Mouse (Mus musculus) lung, postnatal 0 days (tissue): ENCODE measurements around the gene Agtpbp1. TPM values are rescaled to one million over a fixed set of nuclear protein-coding genes. Genes with fewer than 3 reads are reported as not detected.

Experiments
- ATAC-seq: fragments of 200-750 bp; cut with Nextera tagmentation; 2 replicates; pipeline ENCODE4 v1.8.0; 2017; ENCODE audit warnings: moderate library complexity
- DNase-seq: peaks from one replicate; pipeline ENCODE4 v3.0.0-alpha.2; 2016; ENCODE audit warnings: low spot score
- H3K27ac ChIP-seq: fragments of 300-500 bp; sonication (generic); 2 replicates; pipeline ENCODE4 v1.5.1; 2014; ENCODE audit warnings: antibody characterized with exemption, mild to moderate bottlenecking, low read length, mixed read lengths
- H3K27me3 ChIP-seq: fragments of 300-500 bp; sonication (generic); replicated peaks from 2 replicates; pipeline ENCODE4 v1.6.1; 2014; ENCODE audit warnings: low read length, mixed read lengths; ENCODE audit not compliant: insufficient read depth
- H3K36me3 ChIP-seq: fragments of 300-500 bp; sonication (generic); 2 replicates; pipeline ENCODE4 v1.6.1; 2014; ENCODE audit warnings: low read length, mixed read lengths; ENCODE audit not compliant: insufficient read depth
- H3K4me1 ChIP-seq: fragments of 300-500 bp; sonication (generic); 2 replicates; pipeline ENCODE4 v1.6.1; 2014; ENCODE audit warnings: antibody characterized with exemption, low read depth, low read length, mixed read lengths; ENCODE audit not compliant: insufficient read depth
- H3K4me2 ChIP-seq: fragments of 300-500 bp; sonication (generic); replicated peaks from 2 replicates; pipeline ENCODE4 v1.6.1; 2014; ENCODE audit warnings: low read depth, mild to moderate bottlenecking, low read length, moderate library complexity, mixed read lengths
- H3K4me3 ChIP-seq: fragments of 300-500 bp; sonication (generic); 2 replicates; pipeline ENCODE4 v1.5.1; 2014; ENCODE audit warnings: low read depth, low read length
- H3K9ac ChIP-seq: fragments of 300-500 bp; sonication (generic); replicated peaks from 2 replicates; pipeline ENCODE4 v1.6.1; 2014; ENCODE audit warnings: low read depth, mild to moderate bottlenecking
- H3K9me3 ChIP-seq: fragments of 300-500 bp; sonication (generic); 2 replicates; pipeline ENCODE4 v1.6.1; 2016; ENCODE audit warnings: low read length, mixed read lengths
- CTCF ChIP-seq: IDR thresholded peaks from 2 replicates; pipeline ENCODE4 v1.5.1; 2016; ENCODE audit warnings: antibody characterized with exemption, mild to moderate bottlenecking
- EP300 ChIP-seq: IDR thresholded peaks from 2 replicates; pipeline ENCODE4 v1.6.1; 2016; ENCODE audit warnings: antibody characterized with exemption, mild to moderate bottlenecking, control low read depth
- WGBS: fragments of 180-500 bp; shearing (Covaris S2); extraction: QIAGEN DNeasy Blood & Tissue Kit; methylation state at CpG from one replicate; pipeline ENCODE4 v1.1.7; 2014; 5-methylcytosine and 5-hydroxymethylcytosine counted together
- polyA plus RNA-seq: library from polyadenylated mRNA; unstranded; fragments of >200 nt; fragmentation: Nextera tagmentation; extraction: Ambion mirVana; gene quantifications from 2 replicates; pipeline ENCODE4 v1.2.1, GENCODE M21; 2015

Agtpbp1 gene
- polyA plus RNA-seq, 1 experiment from 2014 or later = 14.1 TPM

- ATAC-seq (no peak), DNase-seq (no peak)
- Histone ChIP-seq H3K4me1 (no peaks in the 10 kb centered on the region), H3K36me3 (no peaks in the 10 kb centered on the region), H3K4me2 (no peak overlapping the region), H3K27me3 (no peaks in the 10 kb centered on the region), H3K9ac (no peak overlapping the region), H3K9me3 (no peaks in the 10 kb centered on the region), H3K27ac (no peak overlapping the region), H3K4me3 (no peak overlapping the region)
- TF ChIP-seq EP300 = no peak
- TF ChIP-seq CTCF = no peak
- WGBS = 78% methylated on average over 4 of the region's 4 CpGs
These were observed 50.7 kb downstream of the Agtpbp1 start for GRCm38 (mm10) chr13:59534301-59534700.

- Histone ChIP-seq H3K4me1 (no peaks in the 10 kb centered on the region), H3K9ac (no peak overlapping the region), H3K36me3 (no peaks in the 10 kb centered on the region), H3K4me3 (no peak overlapping the region), H3K27me3 (no peaks in the 10 kb centered on the region), H3K27ac (no peak overlapping the region), H3K4me2 (no peak overlapping the region), H3K9me3 (no peaks in the 10 kb centered on the region)
- no peak for TF ChIP-seq CTCF
- TF ChIP-seq EP300 = no peak
- DNase-seq (no peak), ATAC-seq (no peak)
- 59% methylated on average over 6 of the region's 6 CpGs for WGBS
These were observed 51.7 kb downstream of the Agtpbp1 start for GRCm38 (mm10) chr13:59533331-59533730.

- no peaks in the 10 kb centered on the region for H3K9me3 ChIP-seq
- H3K4me2 ChIP-seq = no peak overlapping the region
- H3K27ac ChIP-seq = no peak overlapping the region
- WGBS = 58% methylated on average over 2 of the region's 2 CpGs
- ATAC-seq (no peak), DNase-seq (no peak)
- H3K4me1 ChIP-seq = no peaks in the 10 kb centered on the region
- H3K27me3 ChIP-seq = no peaks in the 10 kb centered on the region
- no peak overlapping the region for H3K4me3 ChIP-seq
- no peak for TF ChIP-seq EP300
- peak; percentile 66 for TF ChIP-seq CTCF
- H3K36me3 ChIP-seq = peaks cover 11% of the 10 kb centered on the region; the same call in 1 of the 2 replicates
- no peak overlapping the region for H3K9ac ChIP-seq
These were observed 53.8 kb downstream of the Agtpbp1 start for GRCm38 (mm10) chr13:59531203-59531602.

- no peaks in the 10 kb centered on the region for H3K27me3 ChIP-seq
- ATAC-seq (no peak), DNase-seq (no peak)
- H3K4me3 ChIP-seq = no peak overlapping the region
- H3K9ac ChIP-seq = no peak overlapping the region
- no peaks in the 10 kb centered on the region for H3K9me3 ChIP-seq
- no peaks in the 10 kb centered on the region for H3K4me1 ChIP-seq
- 84% methylated on average over 8 of the region's 8 CpGs for WGBS
- no peak overlapping the region for H3K27ac ChIP-seq
- peaks cover 11% of the 10 kb centered on the region; the same call in 1 of the 2 replicates for H3K36me3 ChIP-seq
- TF ChIP-seq CTCF (no peak), EP300 (no peak)
- no peak overlapping the region for H3K4me2 ChIP-seq
These were observed 54.5 kb downstream of the Agtpbp1 start for GRCm38 (mm10) chr13:59530491-59530890.

- H3K9me3 ChIP-seq = no peaks in the 10 kb centered on the region
- H3K4me1 ChIP-seq = no peaks in the 10 kb centered on the region
- ATAC-seq (no peak), DNase-seq (no peak)
- no peaks in the 10 kb centered on the region for H3K36me3 ChIP-seq
- WGBS = 56% methylated on average over 11 of the region's 11 CpGs
- H3K27ac ChIP-seq = no peak overlapping the region
- TF ChIP-seq CTCF = no peak
- no peak for TF ChIP-seq EP300
- H3K27me3 ChIP-seq = no peaks in the 10 kb centered on the region
- no peak overlapping the region for H3K4me2 ChIP-seq
- no peak overlapping the region for H3K4me3 ChIP-seq
- H3K9ac ChIP-seq = no peak overlapping the region
These were observed 63.6 kb downstream of the Agtpbp1 start for GRCm38 (mm10) chr13:59521271-59522064.

GRCm38 (mm10) chr13:59520834-59521233 lies 64.2 kb downstream of the Agtpbp1 start:
- ATAC-seq = no peak
- H3K4me2 ChIP-seq = no peak overlapping the region
- H3K4me1 ChIP-seq = no peaks in the 10 kb centered on the region
- no peak overlapping the region for H3K4me3 ChIP-seq
- no peaks in the 10 kb centered on the region for H3K27me3 ChIP-seq
- H3K9ac ChIP-seq = no peak overlapping the region
- TF ChIP-seq CTCF (no peak), EP300 (no peak)
- no peaks in the 10 kb centered on the region for H3K9me3 ChIP-seq
- no peak for DNase-seq
- H3K27ac ChIP-seq = no peak overlapping the region
- no peaks in the 10 kb centered on the region for H3K36me3 ChIP-seq
- WGBS = 96% methylated on average over 2 of the region's 2 CpGs
